Mouse (Mus musculus) cerebellum, adult 2 months (tissue): ENCODE data around the gene Mllt10. TPM values are rescaled to one million over a fixed set of nuclear protein-coding genes. Genes with fewer than 3 reads are reported as not detected.
A peak's percentile ranks its signal among the peaks of the same experiment; 100 is the strongest.

Experiments
- DNase-seq, 2 experiments: peaks; one replicate each; pipeline ENCODE4 v3.0.0; 2021
- H3K27ac ChIP-seq: fragments of 200-500 bp; 2 replicates; pipeline ENCODE4 v1.5.1; 2012; ENCODE audit warnings: low read length, control low read depth, inconsistent platforms; ENCODE audit not compliant: insufficient read depth
- H3K27me3 ChIP-seq: fragments of 200-500 bp; 2 replicates; pipeline ENCODE4 v1.6.1; 2012; ENCODE audit warnings: inconsistent platforms, mild to moderate bottlenecking, low read length, moderate library complexity; ENCODE audit not compliant: control insufficient read depth, insufficient read depth
- H3K4me1 ChIP-seq: fragments of 200-500 bp; 2 replicates; pipeline ENCODE4 v1.6.1; 2011; ENCODE audit warnings: low read length; ENCODE audit not compliant: control insufficient read depth, insufficient read depth
- H3K4me3 ChIP-seq: fragments of 200-500 bp; replicated peaks from 2 replicates; pipeline ENCODE3; 2011; ENCODE audit warnings: mild to moderate bottlenecking, low read depth, low read length, control low read depth; ENCODE audit not compliant: insufficient read depth
- CTCF ChIP-seq: fragments of 200-500 bp; IDR thresholded peaks from 2 replicates; pipeline ENCODE4 v1.5.1; 2011; ENCODE audit warnings: low read depth, mild to moderate bottlenecking, control low read depth, low read length, moderate library complexity, borderline replicate concordance; ENCODE audit not compliant: insufficient read depth
- POLR2A ChIP-seq: fragments of 200-500 bp; IDR thresholded peaks from 2 replicates; pipeline ENCODE4 v1.6.1; 2011; ENCODE audit warnings: low read length, control low read depth, borderline replicate concordance; ENCODE audit not compliant: insufficient read depth
- WGBS: fragments of 180-500 bp; shearing (Covaris S2); methylation state at CpG from one replicate; pipeline ENCODE4 v1.1.7; 2018; 5-methylcytosine and 5-hydroxymethylcytosine counted together
- polyA plus RNA-seq: library from polyadenylated mRNA; depleted of rRNA; stranded (reverse); fragments of >200 nt; gene quantifications from 2 replicates; pipeline ENCODE4 v1.2.3, GENCODE M21; 2012

Gene Mllt10
- polyA plus RNA-seq, 1 experiment, result 45.6 TPM

DNA sequence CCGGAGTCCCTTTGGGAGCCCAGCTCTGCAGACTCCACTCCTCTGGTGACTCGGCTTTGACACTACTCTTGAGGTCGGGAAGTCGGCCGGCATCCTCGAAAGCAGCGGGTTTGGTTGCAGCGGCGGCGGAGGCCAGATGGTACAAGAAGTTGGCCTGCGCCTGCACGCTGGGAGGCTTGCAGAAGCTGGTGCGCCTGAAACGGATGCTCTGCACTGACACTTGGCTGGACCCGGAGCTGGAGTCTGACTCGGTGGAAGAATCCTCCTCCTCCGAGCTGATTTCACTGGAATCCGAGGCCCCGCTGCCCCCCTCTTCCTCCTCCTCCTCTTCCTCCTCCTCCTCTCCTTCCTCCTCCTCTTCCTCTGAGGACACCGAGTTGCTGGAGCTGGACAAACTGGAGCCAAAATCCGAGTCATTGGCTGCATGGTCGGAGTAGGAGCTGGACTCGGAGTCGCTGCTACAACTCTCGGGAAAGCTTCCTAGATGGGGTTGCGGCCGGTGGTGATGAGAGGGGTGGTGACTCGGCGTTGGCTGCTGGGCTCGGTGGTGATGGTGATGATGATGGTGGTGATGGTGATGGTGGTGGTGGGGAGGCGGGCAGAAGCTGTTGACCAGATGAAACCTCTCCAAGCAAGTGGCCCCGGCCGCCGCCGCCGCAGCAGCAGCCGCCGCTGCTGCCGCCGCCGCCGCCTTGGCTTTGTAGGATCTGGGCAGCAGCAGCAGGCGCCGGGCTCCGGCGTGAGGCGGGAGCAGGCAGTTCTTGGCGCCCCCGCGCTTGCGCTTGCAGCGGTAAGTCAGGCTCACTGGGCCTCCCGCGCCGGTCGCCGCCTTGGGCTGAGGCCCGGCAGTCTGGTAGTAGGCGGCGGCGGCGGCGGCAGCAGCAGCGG, 8.0 kb upstream of the Mllt10 start:
- DNase-seq, result peak; percentile 74 to 76
- Histone ChIP-seq H3K4me1 (peaks cover 2% of the 10 kb centered on the region; the same call in 1 of the 2 replicates), H3K27ac (peak overlapping the region; percentile 60), H3K4me3 (peak overlapping the region; percentile 88), H3K27me3 (no peaks in the 10 kb centered on the region)
- TF ChIP-seq POLR2A (0 out of 2 replicates have a peak, but pooled peaks have one; percentile 12), CTCF (no peak)
- under 1% methylated on average over 58 of the region's 64 CpGs for WGBS

DNA sequence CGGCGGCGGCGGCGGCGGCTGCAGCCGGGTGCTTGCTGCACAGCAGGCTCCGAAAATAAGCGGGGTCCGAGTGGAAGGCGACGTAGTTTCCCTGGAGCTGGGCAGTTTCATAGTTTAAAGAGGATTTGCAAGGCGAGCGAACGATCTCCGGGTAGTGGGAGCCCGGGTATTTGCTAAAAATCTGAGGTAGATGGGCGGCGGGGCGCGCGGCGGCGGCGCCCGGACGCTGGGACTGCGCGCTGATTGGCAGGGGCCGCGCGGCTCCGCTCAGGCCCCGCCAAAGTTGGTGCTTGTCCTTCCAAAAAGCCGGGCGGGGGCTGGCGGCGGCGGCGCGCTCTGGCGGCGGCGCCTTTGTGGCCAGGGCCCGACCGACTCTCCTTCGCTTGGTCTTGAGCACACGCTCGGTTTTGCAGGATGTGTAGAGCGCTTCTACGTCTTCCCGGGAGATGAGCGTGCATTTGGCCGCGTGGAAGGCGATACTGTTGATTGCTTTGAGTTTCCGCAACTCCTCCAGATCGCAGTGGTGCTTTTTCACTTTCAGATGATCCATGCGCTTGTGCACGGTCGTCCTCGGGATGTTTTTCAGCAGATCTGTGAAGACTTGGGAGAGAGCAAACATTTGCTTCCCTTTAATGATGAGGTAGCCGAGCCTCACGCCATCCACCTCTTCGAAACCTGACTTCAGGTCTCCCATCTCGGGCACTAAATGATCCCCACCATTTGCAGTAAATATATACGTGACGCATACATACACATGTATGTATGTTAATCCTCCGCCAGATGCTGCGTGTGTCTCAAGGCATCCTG, 7.2 kb upstream of the Mllt10 start:
- TF ChIP-seq CTCF, result no peak
- TF ChIP-seq POLR2A, result peak; percentile 42; the same call in 1 of the 2 replicates

DNA sequence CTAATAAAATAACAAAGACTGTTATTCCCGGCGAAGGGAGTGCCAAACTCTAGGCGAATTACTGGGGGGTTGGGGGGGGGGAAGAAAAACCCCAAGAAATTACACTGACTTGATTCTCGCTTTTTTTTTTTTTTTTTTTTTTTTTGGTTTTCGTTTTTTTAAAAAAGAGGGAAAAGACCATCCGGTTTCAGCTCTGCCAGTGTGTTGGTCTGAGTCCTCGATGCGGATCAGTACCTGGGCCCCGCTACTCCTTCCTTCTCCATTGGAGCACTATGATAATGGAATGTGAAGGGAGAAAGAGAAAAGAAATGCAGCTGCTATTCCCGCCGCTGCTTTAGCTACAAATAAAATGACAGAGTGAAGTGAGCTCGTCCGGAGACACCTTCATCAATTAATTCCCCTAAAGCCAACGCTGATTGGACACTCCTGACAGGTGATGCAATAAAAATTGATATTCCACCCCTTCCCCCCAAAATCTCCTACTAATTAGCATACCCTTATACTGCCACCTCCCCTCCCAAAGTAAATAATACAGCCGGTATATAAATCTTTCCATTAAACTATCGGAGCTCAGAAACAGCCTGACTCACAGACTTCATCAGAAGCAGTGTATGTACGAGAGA, 6.5 kb upstream of the Mllt10 start, which contains the start of gene Skida1:
Gene Skida1, minus strand, starts transcription at position 599 of the 623 bp plus-strand sequence.
- WGBS, result 3% methylated on average over 17 of the region's 17 CpGs
- TF ChIP-seq CTCF, result no peak
- TF ChIP-seq POLR2A, result no peak
- Histone ChIP-seq H3K27me3 (no peaks in the 10 kb centered on the region), H3K27ac (peak within 1 kb of the TSS; percentile 24), H3K4me3 (peak within 1 kb of the TSS; percentile 88), H3K4me1 (peaks cover 2% of the 10 kb centered on the region; the same call in 1 of the 2 replicates)
- peak in 1 of 2 experiments; percentile 34 for DNase-seq

More for the DNA sequence above, 7.2 kb upstream of the Mllt10 start:
- Histone ChIP-seq H3K4me3 (peak overlapping the region; percentile 88), H3K4me1 (peaks cover 2% of the 10 kb centered on the region; the same call in 1 of the 2 replicates), H3K27ac (peak overlapping the region; percentile 60), H3K27me3 (no peaks in the 10 kb centered on the region)
- under 1% methylated on average over 70 of the region's 70 CpGs for WGBS
- DNase-seq, result peak; percentile 84 to 86

DNA sequence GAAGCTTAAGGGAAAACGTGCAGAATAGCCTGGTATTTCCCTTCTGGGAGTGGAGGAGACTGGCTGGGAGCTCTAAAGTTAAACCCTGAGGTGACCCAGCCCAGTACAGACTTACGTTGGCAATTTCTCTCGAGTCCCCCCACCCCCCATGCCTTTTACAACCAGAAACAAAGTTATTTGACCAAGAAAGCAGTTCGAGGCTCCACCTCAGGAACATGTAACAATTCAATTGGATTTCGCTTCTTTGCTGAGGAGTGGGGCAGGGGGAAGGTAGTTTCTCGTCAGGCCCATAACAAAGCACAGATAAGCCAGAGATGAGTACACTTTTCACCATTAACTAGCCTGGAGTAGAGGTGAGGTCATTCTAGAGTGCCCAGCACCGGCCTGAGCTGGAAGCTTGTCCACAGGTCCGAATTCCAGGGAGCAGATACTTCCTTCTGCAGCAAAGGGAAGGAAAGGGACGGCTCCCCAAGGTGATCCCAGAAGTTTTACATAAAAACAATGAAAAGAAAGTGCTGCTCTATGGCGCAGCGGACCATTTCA, 5.7 kb upstream of the Mllt10 start:
- TF ChIP-seq CTCF (no peak), POLR2A (no peak)
- Histone ChIP-seq H3K4me1 (peaks cover 2% of the 10 kb centered on the region; the same call in 1 of the 2 replicates), H3K27ac (no peak overlapping the region), H3K4me3 (no peak overlapping the region), H3K27me3 (no peaks in the 10 kb centered on the region)
- no peak for DNase-seq
- 47% methylated on average over 11 of the region's 11 CpGs for WGBS

DNA sequence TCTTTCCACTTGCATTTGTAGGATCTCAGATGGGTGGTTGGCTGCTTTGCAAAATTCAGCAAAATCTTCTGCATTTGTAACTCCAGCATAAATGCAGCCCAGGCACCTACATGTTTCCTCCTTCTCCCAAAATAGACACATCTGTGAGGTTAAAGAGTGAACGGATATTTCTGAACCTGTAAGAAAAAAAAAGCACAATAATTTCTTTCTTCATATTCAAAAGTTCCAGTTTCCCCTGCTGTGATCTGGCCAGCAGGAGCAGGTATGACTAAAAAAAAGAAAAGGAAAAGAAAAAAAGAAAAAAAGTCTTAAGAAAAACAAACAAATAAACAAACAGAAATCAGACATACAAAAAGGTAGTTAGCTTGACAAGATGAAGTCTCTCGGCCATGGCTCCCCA, 5.0 kb upstream of the Mllt10 start:
- Histone ChIP-seq H3K4me1 (peaks cover 2% of the 10 kb centered on the region; the same call in 1 of the 2 replicates), H3K4me3 (no peak overlapping the region), H3K27me3 (no peaks in the 10 kb centered on the region), H3K27ac (no peak overlapping the region)
- WGBS, result 58% methylated on average over 2 of the region's 2 CpGs
- no peak for TF ChIP-seq CTCF
- no peak for TF ChIP-seq POLR2A
- no peak for DNase-seq

DNA sequence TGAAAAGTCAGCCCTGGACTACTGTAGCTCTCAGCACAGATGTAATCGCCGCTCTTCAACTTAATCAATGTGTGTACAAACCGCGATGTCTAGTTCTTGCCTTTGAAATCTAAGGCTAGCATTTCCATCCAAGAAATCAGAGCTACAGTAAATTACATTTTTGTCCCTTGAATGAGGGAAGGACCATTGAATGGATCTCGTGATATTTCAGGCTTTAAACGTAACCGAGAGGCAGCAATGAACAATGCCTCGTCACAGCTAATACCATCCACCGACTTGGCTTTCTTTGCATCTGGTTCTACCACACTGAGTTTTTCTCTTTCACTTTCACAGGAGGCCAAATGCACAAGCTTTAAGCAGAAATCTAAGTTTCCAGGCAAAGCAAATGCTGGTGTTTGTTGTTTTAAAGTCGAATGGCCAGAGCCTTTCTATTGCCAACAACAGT, 4.5 kb upstream of the Mllt10 start:
- no peak overlapping the region for H3K27ac ChIP-seq
- H3K4me3 ChIP-seq, result no peak overlapping the region
- no peak for TF ChIP-seq POLR2A
- 57% methylated on average over 10 of the region's 10 CpGs for WGBS
- DNase-seq, result no peak
- peaks cover 2% of the 10 kb centered on the region; the same call in 1 of the 2 replicates for H3K4me1 ChIP-seq
- no peaks in the 10 kb centered on the region for H3K27me3 ChIP-seq

DNA sequence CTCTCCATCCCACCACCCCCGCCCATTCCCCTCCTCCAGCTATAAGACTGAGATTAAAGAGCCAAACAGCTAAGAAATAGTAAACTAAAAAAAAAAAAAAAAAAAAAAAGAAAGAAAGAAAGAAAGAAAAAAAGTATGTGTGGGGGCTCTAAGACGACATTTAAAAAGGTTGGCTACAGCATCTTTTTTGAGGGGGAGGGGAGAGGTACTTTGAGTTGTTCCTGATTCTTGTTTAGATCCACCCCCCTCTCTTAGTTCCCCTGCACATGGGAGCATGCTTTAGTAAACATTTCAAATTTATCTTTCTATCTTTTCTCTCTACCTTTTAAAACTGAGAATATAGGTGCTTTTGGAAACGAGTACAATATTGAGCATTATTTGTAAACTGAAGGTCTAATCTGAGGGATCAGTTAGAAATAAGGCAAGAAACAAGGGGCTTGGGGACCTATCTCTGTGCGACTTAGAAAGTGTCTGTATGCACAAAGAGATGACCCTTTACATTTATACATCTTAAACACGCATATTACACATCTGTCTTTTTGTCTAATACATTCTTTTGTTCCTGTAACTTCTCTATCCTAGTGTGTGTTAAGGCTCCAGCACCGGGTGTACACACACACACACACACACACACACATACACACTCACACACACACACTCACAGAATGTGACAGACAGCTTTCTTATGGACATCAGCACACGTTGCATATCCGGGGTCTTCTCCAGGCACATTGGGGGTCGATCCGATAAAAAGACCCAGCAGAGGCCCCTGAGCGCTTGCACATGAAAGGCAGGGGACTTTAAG, 3.8 kb upstream of the Mllt10 start:
- H3K27ac ChIP-seq, result no peak overlapping the region
- H3K27me3 ChIP-seq, result no peaks in the 10 kb centered on the region
- H3K4me1 ChIP-seq, result no peaks in the 10 kb centered on the region
- H3K4me3 ChIP-seq, result no peak overlapping the region
- no peak for TF ChIP-seq CTCF
- TF ChIP-seq POLR2A, result no peak
- no peak for DNase-seq
- WGBS, result 50% methylated on average over 11 of the region's 11 CpGs
